Mouse (Mus musculus) urinary bladder, adult 2 months (tissue): Measurements from ENCODE around the gene Tm9sf3. TPM values are rescaled to one million over a fixed set of nuclear protein-coding genes. Genes with fewer than 3 reads are reported as not detected.
"Not testable (repeated sequence)": the region's sequence is repeated elsewhere in the genome, so short reads cannot be mapped to it uniquely, and the experiment has no call there.

Source experiments
- DNase-seq: peaks from one replicate; pipeline ENCODE4 v3.0.0; 2022; ENCODE audit warnings: low spot score
- polyA plus RNA-seq: library from polyadenylated mRNA; depleted of rRNA; stranded (reverse); fragments of >200 nt; gene quantifications from 2 replicates; pipeline ENCODE4 v1.2.3, GENCODE M21; 2012; rRNA removed

Tm9sf3 gene
- 130 and 138 TPM in 2 replicates for polyA plus RNA-seq

GRCm38 (mm10) chr19:41263630-41264295 is at the start of gene Tm9sf3:
Gene Tm9sf3, minus strand, starts transcription at chr19:41263997.
- peak; percentile 82 for DNase-seq

GRCm38 (mm10) chr19:41312587-41312986 is 48.8 kb upstream of the Tm9sf3 start:
- not testable (repeated sequence) for DNase-seq

DNA sequence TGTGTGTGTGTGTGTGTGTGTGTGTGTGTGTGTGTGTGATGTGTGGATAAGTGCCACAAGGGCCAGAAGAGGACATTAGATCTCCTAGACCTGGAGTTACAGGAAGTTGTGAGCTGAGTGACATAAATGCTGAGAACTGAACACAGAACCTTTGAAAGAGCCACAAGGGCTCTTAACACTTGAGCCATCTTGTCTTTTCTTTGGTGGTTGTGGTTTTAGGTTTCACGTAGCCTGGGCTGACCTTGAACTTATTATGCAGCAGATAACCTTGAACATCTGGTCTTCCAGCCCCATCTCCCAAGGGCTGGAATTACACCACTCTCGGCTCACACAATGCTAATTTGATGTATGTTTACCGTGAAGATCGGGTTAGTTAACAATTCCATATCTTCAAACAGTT is 48.2 kb upstream of the Tm9sf3 start:
- DNase-seq: no peak

DNA sequence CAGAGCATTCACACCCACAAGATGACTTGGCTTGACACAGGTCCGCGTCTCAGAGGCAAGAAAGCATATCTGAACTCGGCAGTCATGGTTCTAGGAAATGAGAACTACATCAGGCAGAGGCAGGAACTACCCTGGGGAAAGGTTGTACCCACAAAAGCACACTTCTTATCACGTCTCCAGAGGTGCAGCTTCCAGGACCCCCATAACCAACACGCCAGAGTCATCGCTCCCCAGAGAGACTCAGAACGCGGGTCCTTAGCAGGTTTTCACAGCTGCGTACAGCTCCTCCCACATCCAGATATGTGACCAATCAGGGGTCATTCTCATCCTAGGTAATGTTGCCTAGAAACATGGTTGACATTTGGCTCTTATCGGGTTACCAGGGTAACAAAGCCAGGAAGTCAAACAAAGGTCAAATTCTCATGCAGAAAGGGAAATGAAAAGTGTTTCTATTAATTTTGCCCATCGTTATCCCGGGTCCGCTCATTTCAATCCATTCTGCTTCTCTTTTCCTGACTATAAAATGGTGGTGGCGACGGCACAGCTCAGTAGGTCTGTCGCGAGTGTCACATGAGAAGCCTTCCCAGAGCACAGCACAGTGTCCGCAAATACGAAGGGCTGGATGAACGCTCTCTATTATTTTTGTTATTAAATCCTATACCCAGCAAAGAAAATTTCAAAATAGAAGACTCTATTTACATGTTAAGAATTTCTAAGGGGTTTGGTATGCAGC is 47.3 kb upstream of the Tm9sf3 start:
- DNase-seq: no peak

- DNase-seq: no peak
Observed at GRCm38 (mm10) chr19:41303933-41304332, 40.1 kb upstream of the Tm9sf3 start.

DNA sequence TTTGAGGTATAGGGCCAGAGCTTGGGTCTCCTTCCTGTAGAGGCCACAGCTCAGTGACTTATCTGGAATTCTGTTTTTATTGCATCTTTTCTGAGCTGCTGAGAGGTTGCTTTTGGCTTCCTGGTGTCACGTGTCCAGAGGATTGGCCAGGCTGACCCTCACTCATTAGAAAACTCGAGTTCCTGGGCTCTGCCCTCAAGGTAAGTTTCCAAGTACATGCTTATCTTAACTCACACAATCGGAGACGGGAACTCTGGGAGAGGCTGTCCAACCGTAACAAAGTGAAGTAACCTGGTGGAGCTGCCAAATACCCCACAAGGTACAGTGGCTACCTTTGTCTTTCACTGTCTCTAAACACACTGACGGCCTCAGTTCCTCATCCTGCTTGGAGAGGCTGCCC is 39.6 kb upstream of the Tm9sf3 start:
- no peak for DNase-seq

DNA sequence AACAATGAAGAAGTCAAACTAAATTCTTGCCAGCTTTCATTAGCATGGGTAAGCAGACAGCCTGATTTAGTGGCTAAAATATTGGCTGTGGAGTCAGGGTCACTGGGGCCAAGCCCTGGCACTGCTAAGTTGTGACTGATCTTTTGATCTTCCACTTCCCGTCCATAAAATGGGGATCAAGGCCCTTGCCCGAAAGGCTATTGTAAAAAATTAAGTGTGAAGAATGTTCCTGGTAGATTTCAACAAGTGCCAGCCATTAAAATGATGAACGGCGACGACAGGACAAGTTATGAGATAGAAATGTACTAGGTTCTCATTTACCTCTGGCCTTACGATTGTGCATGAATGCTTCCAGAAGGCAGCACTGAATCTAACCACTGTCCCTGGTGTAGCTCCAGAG is 38.1 kb upstream of the Tm9sf3 start:
- DNase-seq: no peak

DNA sequence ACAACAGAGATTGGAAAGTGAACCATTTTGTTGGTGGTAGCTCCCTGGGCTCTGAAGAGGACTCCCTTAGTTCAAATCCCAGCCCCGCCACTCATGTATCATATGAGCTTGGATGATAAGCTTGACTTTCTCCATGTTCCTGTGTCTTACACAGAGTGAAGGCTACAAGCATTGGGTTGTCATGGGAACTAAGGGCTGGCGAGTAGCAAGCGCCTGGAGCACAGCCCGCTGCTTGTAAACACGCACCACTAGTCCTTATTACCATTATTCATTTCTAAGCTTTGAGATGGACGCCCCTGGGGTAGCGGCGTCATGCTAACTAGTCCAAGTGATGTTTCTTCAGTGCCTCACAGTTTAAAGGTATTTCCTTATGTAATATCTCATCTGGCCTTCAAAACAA is 35.6 kb upstream of the Tm9sf3 start:
- no peak for DNase-seq

- DNase-seq: no peak
Observed at GRCm38 (mm10) chr19:41290952-41291619, 27.3 kb upstream of the Tm9sf3 start.

- no peak for DNase-seq
Observed at GRCm38 (mm10) chr19:41288568-41288967, 24.8 kb upstream of the Tm9sf3 start.

DNA sequence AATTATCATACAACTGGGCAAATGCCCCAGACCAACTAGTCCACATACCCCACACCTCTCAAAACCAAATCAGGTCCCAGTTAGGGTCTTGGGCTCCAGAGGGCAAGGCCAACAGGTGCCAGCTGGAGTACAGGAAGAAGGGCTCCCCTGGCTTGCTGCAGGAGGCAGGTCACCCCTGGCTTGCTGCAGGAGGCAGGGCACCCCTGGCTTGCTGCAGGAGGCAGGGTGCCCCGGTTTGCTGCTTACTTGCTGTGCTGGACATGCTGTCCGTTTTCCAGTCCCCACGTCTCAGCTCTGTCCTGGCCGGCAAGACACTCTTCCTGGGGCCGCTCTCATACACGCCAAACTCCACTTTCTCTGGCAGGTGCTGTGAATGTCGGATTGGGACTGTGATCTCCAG is 23.4 kb upstream of the Tm9sf3 start:
- DNase-seq: no peak

DNA sequence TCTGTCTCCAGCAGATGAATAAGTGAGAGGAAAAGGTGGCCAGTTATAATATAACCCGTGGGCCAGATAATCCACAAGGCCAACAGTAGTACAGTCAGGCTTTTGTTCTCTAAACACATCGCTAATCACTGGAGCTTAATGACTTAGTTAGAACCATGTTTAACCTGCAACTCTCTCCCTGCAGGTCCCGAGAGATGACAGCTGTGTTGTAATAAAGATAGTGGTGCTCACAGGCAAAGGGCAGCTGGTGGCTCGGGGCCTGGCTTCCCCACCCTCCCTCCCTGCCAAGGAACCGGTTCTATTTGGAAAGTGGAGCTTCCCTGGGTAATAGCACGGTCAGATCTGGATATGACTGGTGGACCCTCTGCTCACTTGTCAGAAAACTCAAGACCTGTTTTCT is 20.7 kb upstream of the Tm9sf3 start:
- no peak for DNase-seq

DNA sequence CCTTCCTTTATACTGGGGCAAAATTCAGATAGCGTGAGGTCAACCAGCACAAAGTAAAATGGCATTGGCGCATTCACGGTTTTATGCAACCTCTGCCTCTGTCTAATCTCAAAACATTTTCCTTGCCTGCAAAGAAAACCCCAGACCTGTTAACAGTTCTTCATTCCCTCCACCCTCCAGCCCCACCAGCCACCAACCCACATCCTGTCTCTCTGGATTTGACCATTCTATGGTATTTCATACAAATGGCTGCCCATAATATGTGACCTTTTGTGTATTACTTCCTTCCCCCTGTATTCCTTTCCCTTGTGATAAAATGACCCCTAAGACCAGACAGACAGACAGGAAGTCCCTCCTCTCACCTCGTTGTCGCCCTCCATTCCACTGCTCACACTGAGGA is 18.9 kb upstream of the Tm9sf3 start:
- no peak for DNase-seq

- no peak for DNase-seq
Observed at GRCm38 (mm10) chr19:41282216-41282615, 18.4 kb upstream of the Tm9sf3 start.

DNA sequence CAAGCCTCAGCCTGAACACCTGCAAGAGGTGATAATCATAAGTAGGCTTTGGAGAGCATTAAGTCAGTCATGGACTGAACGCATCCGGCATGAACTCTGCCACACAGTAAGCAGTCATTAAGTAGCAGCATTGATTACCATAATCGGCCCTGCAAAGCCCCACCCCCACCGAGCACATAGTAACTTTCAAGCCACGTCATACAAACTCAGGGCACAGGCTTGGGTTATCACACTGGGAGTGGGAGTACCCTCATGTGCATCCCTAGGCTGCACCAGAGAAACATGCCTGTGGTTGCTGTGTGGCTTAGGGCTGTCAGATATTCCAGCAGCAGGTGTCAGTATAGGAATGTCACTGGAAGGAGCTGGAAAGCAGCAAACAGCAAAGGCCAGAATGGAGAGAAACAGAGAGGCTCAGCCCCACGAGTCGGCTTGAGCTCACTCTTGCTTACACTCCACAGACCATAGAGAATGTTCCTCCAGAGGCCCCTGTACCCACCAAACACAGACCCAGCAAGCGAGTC is 16.0 kb upstream of the Tm9sf3 start:
- DNase-seq: no peak

DNA sequence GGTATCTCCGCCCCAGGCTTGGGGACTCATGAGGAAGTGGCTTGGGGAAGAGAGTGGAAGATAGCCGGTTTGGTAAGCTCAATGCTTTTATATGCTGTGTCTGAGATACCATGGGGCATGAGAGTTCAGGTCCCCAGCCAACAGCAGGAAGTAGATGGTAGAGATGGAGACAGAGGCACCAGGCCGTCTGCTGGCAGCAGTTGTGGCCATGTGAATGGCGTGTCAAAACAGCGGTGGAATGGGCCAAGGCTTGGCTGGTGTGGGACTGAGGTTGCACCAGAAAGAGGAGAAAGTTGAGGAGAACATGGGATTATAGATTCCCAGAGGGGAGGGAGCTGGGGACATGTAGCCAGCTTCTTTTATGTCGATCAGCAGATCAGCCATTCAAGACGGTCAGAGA is 14.8 kb upstream of the Tm9sf3 start:
- DNase-seq: no peak

DNA sequence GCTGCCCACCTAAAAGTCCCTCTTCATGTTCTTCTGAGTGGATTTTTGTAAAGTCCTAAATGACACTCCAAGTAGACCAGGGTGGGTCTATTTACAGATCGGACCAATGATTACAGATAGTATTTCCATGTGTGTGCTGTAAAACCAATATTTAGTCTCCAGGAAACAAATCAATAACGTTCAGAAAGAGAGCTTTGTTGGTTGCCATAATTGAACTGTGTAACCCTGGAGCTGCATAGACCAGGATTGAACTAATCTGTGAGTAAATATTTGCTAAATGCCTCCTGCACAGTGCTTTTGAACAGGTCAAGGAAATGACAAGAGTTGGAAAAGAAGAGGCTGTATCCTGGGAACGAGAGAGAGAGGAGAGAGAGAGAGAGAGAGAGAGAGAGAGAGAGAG is 11.8 kb upstream of the Tm9sf3 start:
- no peak for DNase-seq

- no peak for DNase-seq
Observed at GRCm38 (mm10) chr19:41270906-41271305, 7.1 kb upstream of the Tm9sf3 start.

DNA sequence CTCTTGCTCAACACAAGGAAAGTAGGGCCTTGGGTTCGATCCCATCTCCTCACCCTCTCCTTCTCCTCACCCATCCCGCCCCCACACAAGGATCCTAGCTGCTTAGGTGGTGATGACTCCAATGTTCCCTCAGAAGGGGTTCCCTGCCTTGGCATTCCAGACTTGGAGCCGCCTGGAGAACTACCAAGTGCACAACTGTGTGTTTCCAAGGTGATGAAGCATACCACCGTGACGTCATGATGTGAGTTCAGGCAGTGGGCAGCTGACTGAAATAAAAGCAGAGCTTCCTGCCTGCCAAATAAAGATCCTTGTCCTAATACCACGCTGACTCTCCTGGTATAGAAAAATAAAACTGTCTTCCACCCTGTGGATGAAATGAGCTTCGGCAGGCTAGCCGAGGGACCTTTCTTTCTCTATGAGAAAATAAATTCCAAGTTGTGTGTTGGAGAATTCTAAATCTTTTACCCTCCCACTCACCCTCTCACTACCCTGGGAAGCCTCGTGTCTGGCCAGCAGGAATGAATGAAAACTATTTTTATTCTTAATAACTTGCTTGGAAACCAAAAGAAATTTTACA is 6.4 kb upstream of the Tm9sf3 start:
- no peak for DNase-seq

DNA sequence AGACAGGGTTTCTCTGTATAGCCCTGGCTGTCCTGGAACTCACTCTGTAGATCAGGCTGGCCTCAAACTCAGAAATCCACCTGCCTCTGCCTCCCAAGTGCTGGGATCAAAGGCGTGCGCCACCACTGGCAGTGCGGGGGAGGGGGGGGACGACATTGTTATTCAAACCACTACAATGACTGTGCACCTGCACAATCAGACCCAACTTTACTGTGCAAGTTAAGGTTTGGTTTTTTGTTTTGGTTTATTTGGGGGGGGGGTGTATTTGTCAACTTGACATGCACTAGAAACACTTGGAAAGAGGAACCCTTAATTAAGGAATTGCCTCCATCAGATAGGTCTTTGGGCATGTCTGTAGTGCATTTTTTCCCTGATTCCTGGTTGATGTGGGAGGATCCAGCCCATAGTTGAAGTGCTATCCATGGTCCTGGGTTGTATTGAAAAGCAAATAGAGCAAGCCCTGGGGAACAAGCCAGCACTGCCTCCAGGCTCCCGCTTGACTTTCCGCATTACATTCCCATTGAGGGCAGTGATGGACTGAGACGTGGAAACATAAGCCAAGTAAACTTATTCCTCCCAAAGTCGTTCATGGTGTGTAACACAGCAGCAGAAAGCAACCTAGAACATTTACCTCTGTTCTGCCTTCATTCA is 2.6 kb upstream of the Tm9sf3 start:
- DNase-seq: no peak

DNA sequence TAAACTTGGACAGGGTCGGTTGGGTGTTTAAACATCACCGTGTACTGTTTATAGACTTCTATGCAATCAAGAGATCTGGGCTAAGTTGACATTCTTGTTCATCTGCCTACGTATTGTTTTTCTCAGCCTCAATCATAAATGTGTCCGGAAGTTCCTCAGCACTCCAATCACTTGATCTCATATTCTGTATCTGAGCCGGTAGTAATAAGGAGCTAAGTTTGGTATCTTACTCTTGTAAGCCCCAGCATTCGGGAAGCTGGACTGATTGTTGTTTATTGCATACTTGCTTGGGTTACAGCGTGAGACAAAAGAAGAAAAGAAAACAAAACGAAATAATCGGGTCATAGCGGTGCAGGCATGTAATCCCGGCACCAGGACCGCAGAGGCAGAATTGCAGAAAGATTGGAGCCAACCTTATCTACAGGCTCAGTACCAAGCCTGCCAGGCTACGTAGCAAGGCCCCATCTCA is 568 bp upstream of the Tm9sf3 start:
- DNase-seq: no peak
